Mouse (Mus musculus) heart, postnatal 36 days (tissue): ENCODE measurements around the gene Cpsf6. TPM values are rescaled to one million over a fixed set of nuclear protein-coding genes. Genes with fewer than 3 reads are reported as not detected.
A peak's percentile ranks its signal among the peaks of the same experiment; 100 is the strongest.
"Not testable (repeated sequence)": the region's sequence is repeated elsewhere in the genome, so short reads cannot be mapped to it uniquely, and the experiment has no call there.

Experiments
- DNase-seq, 2 experiments: peaks; one replicate each; pipeline ENCODE4 v3.0.0; 2021 to 2022
- intact Hi-C: fragments of 180-260 bp; cut with DNase I; formaldehyde crosslinking; loops from one replicate; pipeline ENCODE4 v1.15.1; 2025
- total RNA-seq, 2 experiments: library from RNA; stranded (reverse); gene quantifications; 2 replicates each; pipeline ENCODE4 v1.2.3; 2021

The Cpsf6 gene
- total RNA-seq, 2 experiments from 2014 or later, result 30.0 to 33.7 TPM

GRCm38 (mm10) chr10:117401364-117401763, 21.5 kb upstream of the Cpsf6 start:
- DNase-seq, result no peak
- intact Hi-C loops, result loop anchor here (10.0 kb wide), 1 partner anchor 127 kb away; no protein-coding TSS in a partner anchor

- DNase-seq, result no peak
- intact Hi-C loops, result loop anchor here (10.0 kb wide), 1 partner anchor 126 kb away; no protein-coding TSS in a partner anchor
Observed at GRCm38 (mm10) chr10:117400246-117400954, 20.6 kb upstream of the Cpsf6 start.

GRCm38 (mm10) chr10:117399839-117400238, 20.0 kb upstream of the Cpsf6 start:
- no peak for DNase-seq
- intact Hi-C loops, result loop anchor here (10.0 kb wide), 1 partner anchor 125 kb away; no protein-coding TSS in a partner anchor

- intact Hi-C loops, result no loop called here
Observed at GRCm38 (mm10) chr10:117399196-117399595, 19.4 kb upstream of the Cpsf6 start.

GRCm38 (mm10) chr10:117398044-117398780, 18.4 kb upstream of the Cpsf6 start:
- intact Hi-C loops, result no loop called here
- DNase-seq, result no peak

More at GRCm38 (mm10) chr10:117399196-117399595, 19.4 kb upstream of the Cpsf6 start:
- DNase-seq, result no peak

- DNase-seq, result no peak
Observed at GRCm38 (mm10) chr10:117397106-117397625, 17.4 kb upstream of the Cpsf6 start.

GRCm38 (mm10) chr10:117396386-117397048, 16.7 kb upstream of the Cpsf6 start:
- no peak for DNase-seq
- intact Hi-C loops, result no loop called here

More at GRCm38 (mm10) chr10:117397106-117397625, 17.4 kb upstream of the Cpsf6 start:
- intact Hi-C loops, result no loop called here

- intact Hi-C loops, result no loop called here
Observed at GRCm38 (mm10) chr10:117395801-117396200, 16.0 kb upstream of the Cpsf6 start.

GRCm38 (mm10) chr10:117394738-117395550, 15.1 kb upstream of the Cpsf6 start:
- DNase-seq, result no peak
- intact Hi-C loops, result no loop called here

More at GRCm38 (mm10) chr10:117395801-117396200, 16.0 kb upstream of the Cpsf6 start:
- no peak for DNase-seq

GRCm38 (mm10) chr10:117393891-117394395, 14.1 kb upstream of the Cpsf6 start:
- intact Hi-C loops, result loop anchor here (2.0 kb wide), 1 partner anchor 17 kb away; no protein-coding TSS in a partner anchor

GRCm38 (mm10) chr10:117393196-117393890, 13.5 kb upstream of the Cpsf6 start:
- intact Hi-C loops, result loop anchor here (2.0 kb wide), 1 partner anchor 17 kb away; no protein-coding TSS in a partner anchor
- DNase-seq, result peak; percentile 29 to 42

More at GRCm38 (mm10) chr10:117393891-117394395, 14.1 kb upstream of the Cpsf6 start:
- DNase-seq, result no peak

GRCm38 (mm10) chr10:117392832-117393195, 13.0 kb upstream of the Cpsf6 start:
- DNase-seq, result no peak
- intact Hi-C loops, result loop anchor here (2.0 kb wide), 1 partner anchor 16 kb away; no protein-coding TSS in a partner anchor

GRCm38 (mm10) chr10:117392397-117392796, 12.6 kb upstream of the Cpsf6 start:
- DNase-seq, result not testable (repeated sequence)
- intact Hi-C loops, result loop anchor here (2.0 kb wide), 1 partner anchor 16 kb away; no protein-coding TSS in a partner anchor

GRCm38 (mm10) chr10:117391801-117392200, 12.0 kb upstream of the Cpsf6 start:
- DNase-seq, result no peak
- intact Hi-C loops, result loop anchor here (2.0 kb wide), 1 partner anchor 15 kb away; no protein-coding TSS in a partner anchor

- no peak for DNase-seq
- intact Hi-C loops, result no loop called here
Observed at GRCm38 (mm10) chr10:117391057-117391456, 11.2 kb upstream of the Cpsf6 start.

- no peak for DNase-seq
Observed at GRCm38 (mm10) chr10:117389904-117390875, 10.4 kb upstream of the Cpsf6 start.

GRCm38 (mm10) chr10:117389371-117389740, 9.5 kb upstream of the Cpsf6 start:
- no peak for DNase-seq

More at GRCm38 (mm10) chr10:117389904-117390875, 10.4 kb upstream of the Cpsf6 start:
- intact Hi-C loops, result no loop called here

More at GRCm38 (mm10) chr10:117389371-117389740, 9.5 kb upstream of the Cpsf6 start:
- intact Hi-C loops, result no loop called here
